Mouse (Mus musculus): Measurements from ENCODE around the gene Taok2.

DNA sequence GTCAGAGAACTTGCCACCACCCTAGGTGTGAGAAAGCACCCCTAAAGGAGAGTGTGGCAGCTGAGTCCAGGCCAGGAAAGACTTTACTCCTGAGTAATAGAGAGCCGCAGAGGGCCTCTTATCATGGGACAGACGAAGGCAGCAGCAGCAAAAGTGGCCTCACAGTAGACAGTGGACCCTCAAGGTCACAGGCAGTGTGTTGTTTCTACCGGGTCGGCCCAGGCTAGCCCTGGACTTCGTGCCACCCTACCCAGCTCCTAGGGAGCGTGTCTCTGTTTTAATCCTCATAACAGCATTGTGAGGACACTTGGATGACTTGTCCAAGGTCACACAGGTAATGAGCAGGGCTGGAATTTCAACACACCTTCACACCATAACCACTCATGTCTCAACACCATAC lies 34.3 kb downstream of the Taok2 start:
- TF ChIP-seq CTCF (IDR thresholded peaks at IDR 0.05; ENCODE audit: insufficient read depth, low read depth, low read length) (no peak), POLR2A (IDR thresholded peaks at IDR 0.05; ENCODE audit: insufficient read depth, low read depth, low read length) (no peak)

Measured in olfactory bulb, adult 2 months (tissue).